Mouse (Mus musculus) adrenal gland, postnatal 10 days (tissue): Measurements from ENCODE around the gene Kif18a. TPM values are rescaled to one million over a fixed set of nuclear protein-coding genes. Genes with fewer than 3 reads are reported as not detected.

Experiments
- DNase-seq: peaks from one replicate; pipeline ENCODE4 v3.0.0; 2021; ENCODE audit warnings: mixed read lengths
- total RNA-seq, 2 experiments: library from RNA; stranded (reverse); gene quantifications; 2 replicates each; pipeline ENCODE4 v1.2.3; 2021

Gene Kif18a
- total RNA-seq, 2 experiments from 2014 or later = 3.6 to 4.5 TPM

- no peak for DNase-seq
These were observed 94.3 kb downstream of the Kif18a start for GRCm38 (mm10) chr2:109374881-109375280.

GRCm38 (mm10) chr2:109384019-109384418 lies 103.5 kb downstream of the Kif18a start:
- DNase-seq = no peak

GRCm38 (mm10) chr2:109386211-109386610 lies 105.7 kb downstream of the Kif18a start:
- no peak for DNase-seq

- no peak for DNase-seq
These were observed 108.2 kb downstream of the Kif18a start for GRCm38 (mm10) chr2:109388733-109389132.

GRCm38 (mm10) chr2:109389977-109390376 lies 109.4 kb downstream of the Kif18a start:
- no peak for DNase-seq

Other genes starting within 250 kb of the Kif18a start
- 10 to 100 TPM; 12.0 to 13.7 TPM for gene Mettl15, start within 50 bp of the Kif18a start, total RNA-seq